Mouse (Mus musculus): ENCODE results near the gene Wfdc15b. TPM values are rescaled to one million over a fixed set of nuclear protein-coding genes. Genes with fewer than 3 reads are reported as not detected.

The Wfdc15b gene
- polyA plus RNA-seq, 1 experiment from 2014 or later: not detected

GRCm38 (mm10) chr2:164170902-164171301, 50.6 kb downstream of the Wfdc15b start, which contains the start of gene Kcns1:
Gene Kcns1 (minus strand): TSS chr2:164171113.
- 1% methylated on average over 29 of the region's 29 CpGs for WGBS
- H3K9me3 ChIP-seq (replicated peaks; ENCODE audit: control insufficient read depth, low read length): no peaks in the 10 kb centered on the region
- peaks cover 60% of the 10 kb centered on the region for H3K27me3 ChIP-seq (replicated peaks; ENCODE audit: control insufficient read depth, insufficient read depth, low read length)
- peak within 1 kb of the TSS; percentile 46 for H3K9ac ChIP-seq (ENCODE audit: low read length)
- peak within 1 kb of the TSS; percentile 53 for H3K4me2 ChIP-seq (ENCODE audit: low read length)
- H3K4me3 ChIP-seq (ENCODE audit: low read depth, low read length): peak within 1 kb of the TSS; percentile 27
- H3K4me1 ChIP-seq (ENCODE audit: control insufficient read depth, insufficient read depth, low read length): 0 out of 2 replicates have a peak, but pooled peaks cover 3% of the 10 kb centered on the region
- H3K27ac ChIP-seq (ENCODE audit: low read depth, low read length): no peak within 1 kb of the TSS
- DNase-seq (ENCODE audit: low spot score) (peak; percentile 11), ATAC-seq (no peak)
- H3K36me3 ChIP-seq (ENCODE audit: control insufficient read depth, insufficient read depth, low read length): no peaks in the 10 kb centered on the region

- Histone ChIP-seq H3K4me3 (ENCODE audit: low read depth, low read length) (no peak overlapping the region), H3K9ac (ENCODE audit: low read length) (no peak overlapping the region; the same call in 1 of the 2 replicates), H3K27me3 (replicated peaks; ENCODE audit: control insufficient read depth, insufficient read depth, low read length) (peaks cover 60% of the 10 kb centered on the region), H3K4me1 (ENCODE audit: control insufficient read depth, insufficient read depth, low read length) (0 out of 2 replicates have a peak, but pooled peaks cover 3% of the 10 kb centered on the region), H3K9me3 (replicated peaks; ENCODE audit: control insufficient read depth, low read length) (no peaks in the 10 kb centered on the region), H3K27ac (ENCODE audit: low read depth, low read length) (no peak overlapping the region), H3K4me2 (ENCODE audit: low read length) (peak overlapping the region; percentile 12; the same call in 1 of the 2 replicates), H3K36me3 (ENCODE audit: control insufficient read depth, insufficient read depth, low read length) (no peaks in the 10 kb centered on the region)
- no peak for DNase-seq (ENCODE audit: low spot score)
- ATAC-seq: no peak
- 2% methylated on average over 11 of the region's 11 CpGs for WGBS
These were observed 51.1 kb downstream of the Wfdc15b start for GRCm38 (mm10) chr2:164170326-164170725.

DNA sequence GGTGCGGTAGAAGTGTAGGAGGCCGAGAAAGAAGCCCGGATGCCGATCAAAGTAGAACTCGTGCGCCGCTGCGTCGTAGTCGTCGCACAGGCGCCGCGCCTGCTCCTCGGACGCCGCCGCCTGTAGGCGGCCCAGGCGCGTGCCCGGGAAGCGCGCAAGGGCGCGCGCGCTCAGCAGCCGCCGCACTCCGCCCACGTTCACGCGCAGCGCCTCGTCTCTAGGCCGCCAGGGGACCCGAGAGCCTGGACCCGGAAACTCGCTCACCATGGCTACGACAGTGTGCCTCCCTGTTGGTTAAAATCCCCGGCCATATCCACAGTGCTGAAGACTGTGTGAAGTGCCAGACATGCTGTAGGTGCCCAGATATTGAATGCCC, 52.9 kb downstream of the Wfdc15b start:
- no peak overlapping the region for H3K27ac ChIP-seq (ENCODE audit: low read depth, low read length)
- H3K27me3 ChIP-seq (replicated peaks; ENCODE audit: control insufficient read depth, insufficient read depth, low read length): peaks cover 60% of the 10 kb centered on the region
- 12% methylated on average over 41 of the region's 42 CpGs for WGBS
- peak overlapping the region; percentile 51 for H3K4me2 ChIP-seq (ENCODE audit: low read length)
- H3K9ac ChIP-seq (ENCODE audit: low read length): no peak overlapping the region
- H3K36me3 ChIP-seq (ENCODE audit: control insufficient read depth, insufficient read depth, low read length): no peaks in the 10 kb centered on the region
- no peaks in the 10 kb centered on the region for H3K9me3 ChIP-seq (replicated peaks; ENCODE audit: control insufficient read depth, low read length)
- peak; percentile 44; the same call in 1 of the 2 replicates for ATAC-seq
- DNase-seq (ENCODE audit: low spot score): peak; percentile 39
- H3K4me1 ChIP-seq (ENCODE audit: control insufficient read depth, insufficient read depth, low read length): 0 out of 2 replicates have a peak, but pooled peaks cover 3% of the 10 kb centered on the region
- peak overlapping the region; percentile 28 for H3K4me3 ChIP-seq (ENCODE audit: low read depth, low read length)

DNA sequence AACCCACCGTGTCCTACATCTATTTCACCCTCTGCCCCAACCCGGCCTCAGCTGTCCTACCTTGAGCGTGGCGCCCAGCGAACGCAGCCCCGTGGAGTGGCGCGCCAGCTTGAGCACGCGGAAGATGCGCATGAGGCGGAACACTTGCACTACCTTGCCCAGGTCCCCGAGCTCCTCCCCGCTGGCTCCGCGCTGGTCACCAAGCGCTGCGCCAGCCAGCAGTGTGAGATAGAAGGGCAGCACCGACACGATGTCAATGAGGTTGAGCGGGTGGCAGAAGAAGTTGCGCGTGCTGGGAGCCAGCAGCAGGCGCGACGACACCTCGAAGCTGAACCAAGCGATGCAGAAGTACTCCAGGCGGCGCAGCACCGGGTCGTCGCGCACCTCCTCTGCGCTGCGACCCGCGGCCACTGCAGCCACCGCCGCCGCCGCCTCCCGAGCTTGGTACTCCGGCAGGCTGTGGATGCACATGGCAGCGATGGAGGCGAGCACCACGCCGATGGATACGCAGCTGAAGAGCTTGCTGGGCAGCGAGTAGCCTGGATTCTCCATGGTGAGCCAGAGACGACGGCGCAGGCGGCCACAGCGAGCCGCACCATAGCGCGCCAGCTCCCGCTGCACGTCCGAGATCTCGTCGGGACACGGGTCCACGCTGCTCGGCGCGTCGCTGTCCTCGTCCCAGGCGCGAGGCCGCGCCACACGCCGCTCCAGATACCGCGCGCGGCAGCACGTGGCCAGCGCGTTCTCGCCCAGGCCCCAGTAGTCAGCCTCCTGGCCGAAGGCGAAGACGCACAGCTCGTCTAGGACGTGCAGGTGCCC, 53.5 kb downstream of the Wfdc15b start:
- Histone ChIP-seq H3K4me3 (ENCODE audit: low read depth, low read length) (peak overlapping the region; percentile 28), H3K27me3 (replicated peaks; ENCODE audit: control insufficient read depth, insufficient read depth, low read length) (peaks cover 56% of the 10 kb centered on the region), H3K9me3 (replicated peaks; ENCODE audit: control insufficient read depth, low read length) (no peaks in the 10 kb centered on the region), H3K36me3 (ENCODE audit: control insufficient read depth, insufficient read depth, low read length) (no peaks in the 10 kb centered on the region), H3K4me2 (ENCODE audit: low read length) (peak overlapping the region; percentile 51), H3K4me1 (ENCODE audit: control insufficient read depth, insufficient read depth, low read length) (0 out of 2 replicates have a peak, but pooled peaks cover 3% of the 10 kb centered on the region), H3K27ac (ENCODE audit: low read depth, low read length) (no peak overlapping the region), H3K9ac (ENCODE audit: low read length) (peak overlapping the region; percentile 37; the same call in 1 of the 2 replicates)
- ATAC-seq (peak; percentile 55; the same call in 1 of the 2 replicates), DNase-seq (ENCODE audit: low spot score) (peak; percentile 14)
- WGBS: 13% methylated on average over 90 of the region's 90 CpGs

GRCm38 (mm10) chr2:164164941-164165340, 56.5 kb downstream of the Wfdc15b start:
- Histone ChIP-seq H3K4me1 (ENCODE audit: control insufficient read depth, insufficient read depth, low read length) (no peaks in the 10 kb centered on the region), H3K9me3 (replicated peaks; ENCODE audit: control insufficient read depth, low read length) (no peaks in the 10 kb centered on the region), H3K4me3 (ENCODE audit: low read depth, low read length) (no peak overlapping the region), H3K27ac (ENCODE audit: low read depth, low read length) (no peak overlapping the region), H3K27me3 (replicated peaks; ENCODE audit: control insufficient read depth, insufficient read depth, low read length) (peaks cover 35% of the 10 kb centered on the region), H3K9ac (ENCODE audit: low read length) (no peak overlapping the region), H3K4me2 (ENCODE audit: low read length) (no peak overlapping the region), H3K36me3 (ENCODE audit: control insufficient read depth, insufficient read depth, low read length) (no peaks in the 10 kb centered on the region)
- ATAC-seq (no peak), DNase-seq (ENCODE audit: low spot score) (no peak)
- 96% methylated on average over 5 of the region's 5 CpGs for WGBS

Other genes starting within 250 kb of the Wfdc15b start
- 305 and 380 TPM in 2 replicates for gene Ywhab, start 226.7 kb downstream of the Wfdc15b start, polyA plus RNA-seq (2014; fragmentation: Nextera tagmentation; extraction: Ambion mirVana)
- gene Pabpc1l, start 196.2 kb downstream of the Wfdc15b start, polyA plus RNA-seq (2014; fragmentation: Nextera tagmentation; extraction: Ambion mirVana): 2.1 and 2.6 TPM in 2 replicates
- 36.2 and 39.5 TPM in 2 replicates for gene Stk4, start 151.3 kb downstream of the Wfdc15b start, polyA plus RNA-seq (2014; fragmentation: Nextera tagmentation; extraction: Ambion mirVana)
- gene Tomm34, start 150.5 kb downstream of the Wfdc15b start, polyA plus RNA-seq (2014; fragmentation: Nextera tagmentation; extraction: Ambion mirVana): 53.1 and 60.3 TPM in 2 replicates
- gene Kcns1, start 50.5 kb downstream of the Wfdc15b start, polyA plus RNA-seq (2014; fragmentation: Nextera tagmentation; extraction: Ambion mirVana): 0.27 and 0.77 TPM in 2 replicates
- gene Wfdc5, start 38.9 kb downstream of the Wfdc15b start, polyA plus RNA-seq (2014; fragmentation: Nextera tagmentation; extraction: Ambion mirVana): not detected in 2 replicates
- gene Wfdc12, start 31.1 kb downstream of the Wfdc15b start, polyA plus RNA-seq (2014; fragmentation: Nextera tagmentation; extraction: Ambion mirVana): not detected in 2 replicates
- not detected in 2 replicates for gene Wfdc15a, start 21.5 kb downstream of the Wfdc15b start, polyA plus RNA-seq (2014; fragmentation: Nextera tagmentation; extraction: Ambion mirVana)
- not detected in 2 replicates for gene Svs2, start 16.8 kb upstream of the Wfdc15b start, polyA plus RNA-seq (2014; fragmentation: Nextera tagmentation; extraction: Ambion mirVana)
- not detected in 2 replicates for gene Svs3b, start 35.0 kb upstream of the Wfdc15b start, polyA plus RNA-seq (2014; fragmentation: Nextera tagmentation; extraction: Ambion mirVana)
- gene Svs4, start 56.8 kb upstream of the Wfdc15b start, polyA plus RNA-seq (2014; fragmentation: Nextera tagmentation; extraction: Ambion mirVana): not detected in 2 replicates
- not detected in 2 replicates for gene Svs3a, start 67.6 kb upstream of the Wfdc15b start, polyA plus RNA-seq (2014; fragmentation: Nextera tagmentation; extraction: Ambion mirVana)
- gene Svs6, start 95.1 kb upstream of the Wfdc15b start, polyA plus RNA-seq (2014; fragmentation: Nextera tagmentation; extraction: Ambion mirVana): not detected in 2 replicates
- gene Svs5, start 111.1 kb upstream of the Wfdc15b start, polyA plus RNA-seq (2014; fragmentation: Nextera tagmentation; extraction: Ambion mirVana): not detected in 2 replicates
- gene Slpi, start 167.4 kb upstream of the Wfdc15b start, polyA plus RNA-seq (2014; fragmentation: Nextera tagmentation; extraction: Ambion mirVana): not detected in 2 replicates
- gene Rbpjl, start 181.5 kb upstream of the Wfdc15b start, polyA plus RNA-seq (2014; fragmentation: Nextera tagmentation; extraction: Ambion mirVana): 0.06 TPM in 1 of 2 replicates, not detected in the other
- gene Matn4, start 183.5 kb upstream of the Wfdc15b start, polyA plus RNA-seq (2014; fragmentation: Nextera tagmentation; extraction: Ambion mirVana): 0.08 and 0.10 TPM in 2 replicates
- gene Sdc4, start 222.2 kb upstream of the Wfdc15b start, polyA plus RNA-seq (2014; fragmentation: Nextera tagmentation; extraction: Ambion mirVana): 3.9 and 4.2 TPM in 2 replicates
- 76.3 and 86.6 TPM in 2 replicates for gene Sys1, start 235.3 kb upstream of the Wfdc15b start, polyA plus RNA-seq (2014; fragmentation: Nextera tagmentation; extraction: Ambion mirVana)
- gene Gm20458, start 239.3 kb upstream of the Wfdc15b start, polyA plus RNA-seq (2014; fragmentation: Nextera tagmentation; extraction: Ambion mirVana): 6.2 and 8.9 TPM in 2 replicates

Measured in forebrain, embryonic 14.5 days (tissue).